Mouse (Mus musculus): Measurements from ENCODE around the gene Gng7. TPM values are rescaled to one million over a fixed set of nuclear protein-coding genes. Genes with fewer than 3 reads are reported as not detected.

Gng7 gene
- polyA plus RNA-seq, 1 experiment from 2014 or later = 11.3 TPM

- Histone ChIP-seq H3K27ac (peak overlapping the region; percentile 34), H3K27me3 (peaks cover 46% of the 10 kb centered on the region)
- 1% methylated on average over 20 of the region's 20 CpGs for WGBS
Measured at GRCm38 (mm10) chr10:80932206-80932605, 82.5 kb downstream of the Gng7 start.

GRCm38 (mm10) chr10:80931695-80932094 lies 83.0 kb downstream of the Gng7 start:
- 2% methylated on average over 26 of the region's 26 CpGs for WGBS
- no peaks in the 10 kb centered on the region for H3K36me3 ChIP-seq
- H3K9me3 ChIP-seq = no peaks in the 10 kb centered on the region
- H3K27me3 ChIP-seq = peaks cover 46% of the 10 kb centered on the region
- H3K4me1 ChIP-seq = peaks cover 70% of the 10 kb centered on the region
- H3K27ac ChIP-seq = peak overlapping the region; percentile 33
- peak overlapping the region; percentile 80 for H3K9ac ChIP-seq
- peak overlapping the region; percentile 91 for H3K4me2 ChIP-seq
- peak overlapping the region; percentile 62 for H3K4me3 ChIP-seq
- ATAC-seq (ENCODE audit: insufficient number of reproducible peaks, insufficient read depth, low FRiP score, low TSS enrichment, low read depth) = no peak

More at GRCm38 (mm10) chr10:80932206-80932605, 82.5 kb downstream of the Gng7 start:
- no peak for ATAC-seq (ENCODE audit: insufficient number of reproducible peaks, insufficient read depth, low FRiP score, low TSS enrichment, low read depth)
- Histone ChIP-seq H3K36me3 (no peaks in the 10 kb centered on the region), H3K4me3 (peak overlapping the region; percentile 62), H3K4me1 (peaks cover 75% of the 10 kb centered on the region), H3K4me2 (peak overlapping the region; percentile 91), H3K9me3 (no peaks in the 10 kb centered on the region), H3K9ac (peak overlapping the region; percentile 80)

DNA sequence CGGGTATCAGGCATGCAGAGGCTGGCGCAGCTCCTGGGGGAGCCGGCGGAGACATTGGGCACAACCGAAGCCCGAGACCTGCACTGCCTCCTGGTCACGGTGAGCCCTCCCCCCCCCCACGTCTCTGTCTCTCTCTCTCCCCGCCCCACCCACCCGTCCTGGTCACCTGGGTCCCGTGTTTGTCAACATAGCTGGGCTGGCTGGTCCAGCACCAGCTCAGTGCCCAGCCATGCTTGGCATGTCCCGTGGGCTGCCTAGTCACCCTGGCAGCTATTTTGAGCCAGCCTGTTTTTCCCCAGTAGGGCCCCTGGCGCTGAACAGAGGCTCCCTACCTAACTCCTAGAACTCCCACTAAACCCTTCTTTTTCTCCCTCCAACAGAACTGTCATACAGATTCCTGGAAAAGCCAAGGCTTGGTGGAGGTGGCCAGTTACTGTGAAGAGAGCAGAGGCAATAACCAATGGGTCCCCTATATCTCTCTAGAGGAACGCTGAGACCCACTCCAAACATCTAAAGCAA lies 83.5 kb downstream of the Gng7 start:
- H3K27me3 ChIP-seq = peaks cover 46% of the 10 kb centered on the region
- ATAC-seq (ENCODE audit: insufficient number of reproducible peaks, insufficient read depth, low FRiP score, low TSS enrichment, low read depth) = no peak
- H3K9me3 ChIP-seq = no peaks in the 10 kb centered on the region

GRCm38 (mm10) chr10:80930361-80931152 lies 84.2 kb downstream of the Gng7 start:
- peaks cover 46% of the 10 kb centered on the region for H3K27me3 ChIP-seq

More for the DNA sequence above, 83.5 kb downstream of the Gng7 start:
- Histone ChIP-seq H3K9ac (peak overlapping the region; percentile 80), H3K36me3 (no peaks in the 10 kb centered on the region), H3K27ac (no peak overlapping the region), H3K4me3 (peak overlapping the region; percentile 62), H3K4me1 (peaks cover 66% of the 10 kb centered on the region), H3K4me2 (peak overlapping the region; percentile 91)
- 3% methylated on average over 14 of the region's 14 CpGs for WGBS

DNA sequence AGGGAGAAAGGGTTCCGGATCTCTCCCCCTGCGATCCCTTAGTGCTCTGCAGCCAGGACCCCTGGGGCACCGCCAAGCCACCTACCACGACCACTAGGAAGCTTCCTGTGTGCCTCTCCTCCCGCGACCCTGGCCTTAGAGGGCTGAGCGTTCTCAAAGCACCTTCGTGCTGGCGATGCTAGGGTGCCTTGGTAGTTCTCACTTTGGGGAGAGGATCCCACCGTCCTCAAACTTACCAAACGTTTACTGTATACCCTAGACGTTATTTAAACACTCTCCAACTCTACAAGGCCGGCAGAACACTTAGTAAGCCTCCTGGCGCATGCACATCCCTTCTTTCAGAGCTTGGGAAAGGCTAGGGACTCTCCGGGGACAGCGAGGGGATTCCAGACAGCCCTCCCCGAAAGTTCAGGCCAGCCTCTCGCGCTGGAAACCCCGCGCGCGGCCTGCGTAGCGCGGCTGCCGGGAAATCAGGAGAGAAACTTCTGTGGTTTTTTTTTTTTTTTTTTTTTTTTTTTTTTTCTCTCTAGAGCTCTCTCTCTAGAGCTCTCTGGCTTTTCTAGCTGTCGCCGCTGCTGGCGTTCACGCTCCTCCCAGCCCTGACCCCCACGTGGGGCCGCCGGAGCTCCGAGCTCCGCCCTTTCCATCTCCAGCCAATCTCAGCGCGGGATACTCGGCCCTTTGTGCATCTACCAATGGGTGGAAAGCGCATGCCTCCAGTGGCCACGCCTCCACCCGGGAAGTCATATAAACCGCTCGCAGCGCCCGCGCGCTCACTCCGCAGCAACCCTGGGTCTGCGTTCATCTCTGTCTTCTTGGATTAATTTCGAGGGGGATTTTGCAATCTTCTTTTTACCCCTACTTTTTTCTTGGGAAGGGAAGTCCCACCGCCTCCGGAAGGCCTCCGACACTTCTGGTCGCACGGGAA lies 85.2 kb downstream of the Gng7 start, which contains the start of gene Gadd45b:
Gadd45b (plus strand) TSS at position 775 of the 928 bp plus-strand sequence.
- whole genome bisulfite sequencing = under 1% methylated on average over 56 of the region's 56 CpGs
- peak; percentile 86 for ATAC-seq (ENCODE audit: insufficient number of reproducible peaks, insufficient read depth, low FRiP score, low TSS enrichment, low read depth)

More at GRCm38 (mm10) chr10:80930361-80931152, 84.2 kb downstream of the Gng7 start:
- under 1% methylated on average over 45 of the region's 45 CpGs for WGBS
- peaks cover 59% of the 10 kb centered on the region for H3K4me1 ChIP-seq
- peak overlapping the region; percentile 80 for H3K9ac ChIP-seq
- H3K4me2 ChIP-seq = peak overlapping the region; percentile 91
- H3K4me3 ChIP-seq = peak overlapping the region; percentile 62
- H3K36me3 ChIP-seq = no peaks in the 10 kb centered on the region
- no peak for ATAC-seq (ENCODE audit: insufficient number of reproducible peaks, insufficient read depth, low FRiP score, low TSS enrichment, low read depth)
- H3K9me3 ChIP-seq = no peaks in the 10 kb centered on the region
- H3K27ac ChIP-seq = peak overlapping the region; percentile 60; the same call in 1 of the 2 replicates

GRCm38 (mm10) chr10:80928586-80929298 lies 86.0 kb downstream of the Gng7 start:
- ATAC-seq (ENCODE audit: insufficient number of reproducible peaks, insufficient read depth, low FRiP score, low TSS enrichment, low read depth) = peak; percentile 27; the same call in 1 of the 2 replicates
- under 1% methylated on average over 48 of the region's 48 CpGs for whole genome bisulfite sequencing
- Histone ChIP-seq H3K9ac (peak overlapping the region; percentile 77), H3K4me2 (peak overlapping the region; percentile 91), H3K36me3 (no peaks in the 10 kb centered on the region), H3K9me3 (no peaks in the 10 kb centered on the region), H3K27me3 (peaks cover 36% of the 10 kb centered on the region), H3K4me1 (peaks cover 43% of the 10 kb centered on the region), H3K27ac (peak overlapping the region; percentile 87), H3K4me3 (peak overlapping the region; percentile 62)

More for the DNA sequence above, 85.2 kb downstream of the Gng7 start, which contains the start of gene Gadd45b:
- peak within 1 kb of the TSS; percentile 80 for H3K9ac ChIP-seq
- H3K36me3 ChIP-seq = no peaks in the 10 kb centered on the region
- peaks cover 51% of the 10 kb centered on the region for H3K4me1 ChIP-seq
- peak within 1 kb of the TSS; percentile 91 for H3K4me2 ChIP-seq
- peaks cover 44% of the 10 kb centered on the region for H3K27me3 ChIP-seq
- H3K27ac ChIP-seq = peak within 1 kb of the TSS; percentile 87
- H3K9me3 ChIP-seq = no peaks in the 10 kb centered on the region
- peak within 1 kb of the TSS; percentile 62 for H3K4me3 ChIP-seq

GRCm38 (mm10) chr10:80925472-80925871 lies 89.3 kb downstream of the Gng7 start:
- peaks cover 3% of the 10 kb centered on the region; the same call in 1 of the 2 replicates for H3K27me3 ChIP-seq
- 46% methylated on average over 3 of the region's 3 CpGs for WGBS

DNA sequence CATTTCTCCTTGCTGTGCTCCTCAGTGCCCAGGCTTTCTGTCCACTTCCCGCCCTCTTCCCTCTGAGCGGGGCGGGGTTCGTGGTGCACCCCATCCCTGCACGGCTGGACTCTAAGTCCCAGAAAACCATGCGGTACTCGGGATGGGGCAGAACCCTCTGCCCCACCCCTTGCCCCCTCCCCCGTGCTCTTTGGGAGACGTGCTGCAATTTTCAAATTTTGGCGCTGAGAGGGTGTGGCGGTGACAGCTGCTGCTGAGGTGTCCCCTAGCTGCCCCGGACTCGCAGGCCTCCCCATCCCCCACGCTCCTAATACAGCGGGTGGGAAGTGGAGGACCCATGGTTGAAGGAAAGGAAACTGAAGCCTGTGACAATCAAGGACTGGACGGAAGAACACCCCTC lies 92.8 kb downstream of the Gng7 start:
- ATAC-seq (ENCODE audit: insufficient number of reproducible peaks, insufficient read depth, low FRiP score, low TSS enrichment, low read depth) = no peak
- H3K27ac ChIP-seq = no peak overlapping the region

More at GRCm38 (mm10) chr10:80925472-80925871, 89.3 kb downstream of the Gng7 start:
- no peak overlapping the region for H3K4me3 ChIP-seq
- no peak overlapping the region for H3K9ac ChIP-seq
- no peak overlapping the region for H3K27ac ChIP-seq
- H3K36me3 ChIP-seq = no peaks in the 10 kb centered on the region
- H3K4me1 ChIP-seq = peaks cover 18% of the 10 kb centered on the region
- ATAC-seq (ENCODE audit: insufficient number of reproducible peaks, insufficient read depth, low FRiP score, low TSS enrichment, low read depth) = no peak
- H3K9me3 ChIP-seq = no peaks in the 10 kb centered on the region
- H3K4me2 ChIP-seq = no peak overlapping the region

GRCm38 (mm10) chr10:80917779-80918434 lies 96.8 kb downstream of the Gng7 start, which contains the start of gene Lmnb2:
Gene Lmnb2 (minus strand): TSS chr10:80918245.
- Histone ChIP-seq H3K9ac (peak within 1 kb of the TSS; percentile 90), H3K27me3 (no peaks in the 10 kb centered on the region), H3K9me3 (no peaks in the 10 kb centered on the region), H3K36me3 (peaks cover 24% of the 10 kb centered on the region), H3K4me3 (peak within 1 kb of the TSS; percentile 88), H3K4me2 (peak within 1 kb of the TSS; percentile 98), H3K27ac (peak within 1 kb of the TSS; percentile 69), H3K4me1 (peaks cover 32% of the 10 kb centered on the region)
- under 1% methylated on average over 61 of the region's 61 CpGs for WGBS
- ATAC-seq (ENCODE audit: insufficient number of reproducible peaks, insufficient read depth, low FRiP score, low TSS enrichment, low read depth) = peak; percentile 54; the same call in 1 of the 2 replicates

More for the DNA sequence above, 92.8 kb downstream of the Gng7 start:
- 2% methylated on average over 16 of the region's 16 CpGs for WGBS
- Histone ChIP-seq H3K36me3 (no peaks in the 10 kb centered on the region), H3K4me2 (peak overlapping the region; percentile 64), H3K4me3 (peak overlapping the region; percentile 42), H3K9ac (peak overlapping the region; percentile 51), H3K27me3 (no peaks in the 10 kb centered on the region), H3K9me3 (no peaks in the 10 kb centered on the region), H3K4me1 (peaks cover 18% of the 10 kb centered on the region)

GRCm38 (mm10) chr10:80917336-80917778 lies 97.4 kb downstream of the Gng7 start:
- Histone ChIP-seq H3K27me3 (no peaks in the 10 kb centered on the region), H3K4me1 (peaks cover 32% of the 10 kb centered on the region), H3K9ac (peak overlapping the region; percentile 90), H3K4me3 (peak overlapping the region; percentile 88), H3K9me3 (no peaks in the 10 kb centered on the region), H3K4me2 (peak overlapping the region; percentile 98), H3K36me3 (peaks cover 30% of the 10 kb centered on the region), H3K27ac (peak overlapping the region; percentile 69)
- no peak for ATAC-seq (ENCODE audit: insufficient number of reproducible peaks, insufficient read depth, low FRiP score, low TSS enrichment, low read depth)
- 2% methylated on average over 15 of the region's 15 CpGs for WGBS
